Mouse (Mus musculus) bone marrow, adult 2 months (tissue): ENCODE results near the gene 1700018F24Rik. TPM values are rescaled to one million over a fixed set of nuclear protein-coding genes. Genes with fewer than 3 reads are reported as not detected.
"Not testable (repeated sequence)": the region's sequence is repeated elsewhere in the genome, so short reads cannot be mapped to it uniquely, and the experiment has no call there.

Experiments used
- H3K27ac ChIP-seq: fragments of 200-500 bp; 2 replicates; pipeline ENCODE4 v1.5.1; 2012; ENCODE audit warnings: low read depth, mild to moderate bottlenecking, control low read depth, inconsistent platforms, low read length; ENCODE audit not compliant: control insufficient read depth, poor library complexity, insufficient read depth
- H3K4me1 ChIP-seq: fragments of 200-500 bp; 2 replicates; pipeline ENCODE4 v1.6.1; 2011; ENCODE audit warnings: low read length; ENCODE audit not compliant: control insufficient read depth, insufficient read depth
- H3K4me3 ChIP-seq: fragments of 200-500 bp; replicated peaks from 2 replicates; pipeline ENCODE3; 2011; ENCODE audit warnings: mild to moderate bottlenecking, low read depth, low read length, control low read depth; ENCODE audit not compliant: control insufficient read depth
- CTCF ChIP-seq: fragments of 200-500 bp; IDR thresholded peaks from 2 replicates; pipeline ENCODE4 v1.5.1; 2011; ENCODE audit warnings: low read length, control low read depth; ENCODE audit not compliant: control insufficient read depth, insufficient read depth
- POLR2A ChIP-seq: fragments of 200-500 bp; IDR thresholded peaks from 2 replicates; pipeline ENCODE4 v1.6.1; 2011; ENCODE audit warnings: low read depth, mild to moderate bottlenecking, control low read depth, low read length, borderline replicate concordance; ENCODE audit not compliant: control insufficient read depth
- WGBS: fragments of 180-500 bp; shearing (Covaris S2); methylation state at CpG from one replicate; pipeline ENCODE4 v1.1.7; 2018; 5-methylcytosine and 5-hydroxymethylcytosine counted together
- polyA plus RNA-seq: library from polyadenylated mRNA; stranded (reverse); fragments of >200 nt; gene quantifications from 2 replicates; pipeline ENCODE4 v1.2.4, GENCODE M21; 2011; ENCODE audit warnings: low replicate concordance; ENCODE audit not compliant: missing spikeins, insufficient read depth, insufficient read length

Gene 1700018F24Rik
- polyA plus RNA-seq = not detected in 2 replicates

DNA sequence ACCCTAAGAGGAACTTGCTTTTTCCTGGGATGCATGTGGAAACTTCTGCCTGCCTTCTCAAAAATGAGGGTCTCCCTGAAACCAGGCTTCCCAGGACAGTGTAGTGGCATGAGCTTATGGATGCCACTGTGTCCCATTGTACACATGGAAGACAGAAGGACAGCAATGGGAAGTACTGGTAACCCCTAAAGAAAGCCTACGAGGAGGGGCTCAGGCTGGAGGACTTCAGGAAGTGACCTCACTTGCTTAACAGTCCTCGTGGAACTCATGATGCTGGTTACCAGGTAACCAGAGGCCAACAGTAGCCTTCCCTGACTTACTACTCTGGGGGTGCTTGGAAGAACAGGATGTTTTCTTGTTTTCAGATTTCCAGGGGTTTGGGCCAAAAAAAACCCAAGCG, at the start of gene 1700018F24Rik:
Gene 1700018F24Rik (plus strand): TSS at position 301 of the 400 bp plus-strand sequence.
- 31% methylated on average over 3 of the region's 3 CpGs for WGBS
- not testable (repeated sequence) for H3K27ac ChIP-seq, H3K4me3 ChIP-seq, H3K4me1 ChIP-seq

DNA sequence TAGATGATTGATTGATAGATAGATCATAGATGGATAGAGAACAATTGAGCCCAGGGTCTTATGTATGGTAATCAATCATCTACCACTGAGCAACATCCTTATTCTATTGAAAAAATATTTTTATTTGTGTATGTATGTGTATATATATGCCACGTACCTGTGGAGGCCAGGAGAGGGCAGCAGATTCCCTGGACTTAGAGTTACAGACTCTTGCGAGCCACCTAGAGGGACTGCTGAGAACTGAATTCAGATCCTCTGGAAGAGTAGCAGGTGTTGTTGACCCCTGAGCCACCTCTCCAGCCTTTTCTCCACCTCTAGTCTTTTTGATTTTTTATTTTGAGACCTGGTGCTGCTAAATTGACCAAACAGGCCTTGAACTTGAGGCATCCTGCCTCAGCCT, 44.3 kb upstream of the 1700018F24Rik start:
- no peaks in the 10 kb centered on the region for H3K4me1 ChIP-seq
- TF ChIP-seq POLR2A (no peak), CTCF (peak; percentile 45)
- WGBS = 70% methylated on average over 2 of the region's 2 CpGs
- no peak overlapping the region for H3K4me3 ChIP-seq
- no peak overlapping the region for H3K27ac ChIP-seq

DNA sequence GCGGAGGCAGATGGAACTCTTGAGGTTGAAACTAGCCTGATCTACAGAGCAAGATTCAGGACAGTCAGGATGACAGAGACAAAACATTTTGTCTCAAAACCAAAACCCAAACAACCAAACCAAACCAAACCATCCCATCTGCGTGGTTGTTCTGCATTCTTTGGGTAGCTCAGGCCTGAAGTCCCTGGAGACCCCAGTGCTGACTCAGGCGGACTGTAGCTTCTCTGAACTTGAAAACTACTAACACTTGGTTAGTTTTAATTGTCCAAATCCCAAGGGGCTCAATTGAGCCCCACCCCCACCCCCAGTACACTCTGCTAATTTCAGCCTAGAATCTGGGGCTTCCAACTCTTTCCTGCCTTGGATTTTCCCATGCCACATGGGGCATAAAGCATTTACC, 39.4 kb upstream of the 1700018F24Rik start:
- TF ChIP-seq POLR2A = no peak
- 69% methylated on average over 3 of the region's 3 CpGs for WGBS
- H3K4me1 ChIP-seq = no peaks in the 10 kb centered on the region

DNA sequence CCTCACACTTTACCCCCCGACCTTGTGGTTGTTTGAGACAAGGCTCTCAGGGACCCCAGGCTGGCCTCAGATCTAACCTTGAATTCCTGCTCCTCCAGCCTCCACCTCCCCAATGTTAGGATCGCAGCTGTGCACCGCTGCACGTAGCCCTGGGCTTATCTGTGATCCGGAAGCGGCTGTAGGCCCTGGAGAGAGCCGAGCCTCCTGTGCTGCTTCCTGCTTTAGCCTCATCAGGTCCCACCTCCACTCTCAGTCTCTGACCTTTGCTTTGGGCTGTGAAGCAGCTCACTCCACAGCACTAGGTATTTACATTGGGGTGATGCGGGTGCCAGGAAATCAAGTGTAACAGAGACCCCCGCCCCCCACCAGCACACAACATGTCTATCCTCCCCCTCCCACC, 38.3 kb upstream of the 1700018F24Rik start:
- TF ChIP-seq CTCF = no peak

More for the DNA sequence above, 39.4 kb upstream of the 1700018F24Rik start:
- no peak overlapping the region for H3K27ac ChIP-seq
- no peak overlapping the region for H3K4me3 ChIP-seq

DNA sequence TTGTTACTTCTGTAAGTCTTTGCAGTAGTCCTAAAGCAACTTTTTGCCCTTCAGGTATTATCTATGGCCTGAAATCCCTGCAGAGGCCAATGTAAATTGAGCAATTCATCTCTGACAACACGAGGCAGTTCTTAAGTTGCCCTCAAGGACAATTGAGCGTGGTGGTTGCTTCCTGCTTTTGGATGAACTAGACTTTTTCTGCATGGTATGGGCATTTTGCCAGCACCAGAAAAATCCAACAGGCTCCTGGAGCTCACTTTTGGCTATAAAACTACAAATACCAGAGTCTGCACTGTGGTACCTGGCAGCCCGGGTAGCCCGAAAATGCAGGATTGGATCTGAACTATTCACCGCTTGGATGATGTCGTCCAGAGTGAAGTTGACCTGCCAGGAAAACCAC, 37.2 kb upstream of the 1700018F24Rik start:
- no peak for TF ChIP-seq CTCF
- TF ChIP-seq POLR2A = no peak
- no peak overlapping the region for H3K27ac ChIP-seq
- no peak overlapping the region for H3K4me3 ChIP-seq
- WGBS = 60% methylated on average over 6 of the region's 6 CpGs
- H3K4me1 ChIP-seq = no peaks in the 10 kb centered on the region

More for the DNA sequence above, 38.3 kb upstream of the 1700018F24Rik start:
- no peaks in the 10 kb centered on the region for H3K4me1 ChIP-seq
- H3K27ac ChIP-seq = no peak overlapping the region; the same call in 1 of the 2 replicates
- WGBS = 83% methylated on average over 9 of the region's 9 CpGs
- H3K4me3 ChIP-seq = no peak overlapping the region

DNA sequence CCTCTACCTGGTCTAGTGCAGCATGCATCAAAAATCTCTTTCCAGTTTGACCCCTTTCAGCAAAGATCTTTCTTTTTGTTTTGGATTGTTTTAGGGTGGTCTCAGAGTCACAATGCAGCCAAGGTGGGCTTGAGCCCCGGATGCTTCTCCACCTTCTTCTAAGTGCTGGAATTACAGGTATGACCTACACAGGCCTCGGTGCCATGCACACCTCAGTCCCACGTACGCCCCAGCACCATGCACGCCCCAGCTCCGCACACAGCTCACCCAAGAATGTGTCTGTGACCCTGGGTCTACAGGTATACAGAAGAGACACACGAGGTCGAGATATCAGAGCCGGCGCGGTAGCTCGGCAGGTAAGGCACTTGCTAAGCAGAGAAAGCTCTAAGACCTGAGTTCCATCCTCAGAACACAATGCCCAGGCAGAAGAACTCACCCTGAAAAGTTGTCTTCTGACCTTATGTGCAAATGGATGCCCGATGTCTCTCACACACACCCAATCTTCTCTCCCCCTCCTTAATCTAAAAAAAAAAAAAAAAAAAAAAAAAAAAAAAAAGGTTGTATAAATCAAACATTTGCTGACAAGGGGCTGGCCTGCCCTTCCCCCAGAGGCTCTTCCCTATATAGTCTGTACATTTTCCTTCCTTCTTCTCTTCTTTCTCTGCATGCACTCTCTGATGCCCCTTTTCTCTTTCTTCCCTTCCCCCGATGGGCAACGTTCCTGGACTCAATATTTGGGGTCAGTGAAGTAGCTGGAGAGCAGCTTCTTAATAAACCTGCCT, 33.7 kb upstream of the 1700018F24Rik start:
- Histone ChIP-seq H3K4me1 (no peaks in the 10 kb centered on the region), H3K27ac (no peak overlapping the region), H3K4me3 (no peak overlapping the region)
- TF ChIP-seq POLR2A (no peak), CTCF (no peak)
- WGBS = 85% methylated on average over 15 of the region's 15 CpGs

DNA sequence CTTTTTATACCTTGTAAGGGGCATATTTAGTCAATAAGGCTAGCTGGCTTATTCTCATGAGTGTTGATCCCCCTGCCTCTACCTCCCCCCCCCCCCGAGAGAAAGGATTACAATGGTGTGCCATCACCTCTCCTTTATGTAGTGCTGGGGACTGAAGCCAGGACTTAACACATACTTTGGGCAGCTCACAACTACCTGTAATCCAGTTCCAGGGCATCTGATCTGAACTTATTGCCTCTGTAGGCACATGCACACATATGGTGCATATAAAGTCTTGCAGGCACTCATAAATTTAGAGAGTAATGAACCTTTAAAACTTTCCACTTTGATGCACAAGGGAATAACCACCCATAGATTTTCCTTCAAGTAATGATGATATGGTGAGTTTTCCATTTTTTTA, 28.5 kb upstream of the 1700018F24Rik start:
- TF ChIP-seq POLR2A (no peak), CTCF (no peak)
- 82% methylated on average over 1 of the region's 1 CpGs for WGBS
- Histone ChIP-seq H3K4me3 (no peak overlapping the region), H3K4me1 (no peaks in the 10 kb centered on the region), H3K27ac (no peak overlapping the region)

DNA sequence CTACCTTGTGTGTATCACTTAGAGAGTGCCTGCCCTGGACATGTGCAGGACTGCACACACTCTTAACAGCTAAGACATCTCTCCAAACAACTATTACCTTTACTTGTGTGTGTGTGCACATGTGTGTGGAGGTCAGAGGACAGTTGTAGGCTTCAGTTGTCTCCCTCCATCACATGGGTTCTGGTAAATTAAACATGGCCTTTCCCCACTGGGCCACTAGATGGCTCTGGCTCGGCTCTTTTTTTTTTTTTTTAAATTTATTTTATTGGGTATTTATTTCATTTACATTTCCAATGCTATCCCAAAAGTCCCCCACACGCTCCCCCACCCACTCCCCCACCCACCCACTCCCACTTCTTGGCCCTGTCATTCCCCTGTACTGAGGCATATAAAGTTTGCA, 26.0 kb upstream of the 1700018F24Rik start:
- 11% methylated on average over 2 of the region's 2 CpGs for WGBS
- H3K4me3 ChIP-seq, H3K4me1 ChIP-seq, H3K27ac ChIP-seq: not testable (repeated sequence)

DNA sequence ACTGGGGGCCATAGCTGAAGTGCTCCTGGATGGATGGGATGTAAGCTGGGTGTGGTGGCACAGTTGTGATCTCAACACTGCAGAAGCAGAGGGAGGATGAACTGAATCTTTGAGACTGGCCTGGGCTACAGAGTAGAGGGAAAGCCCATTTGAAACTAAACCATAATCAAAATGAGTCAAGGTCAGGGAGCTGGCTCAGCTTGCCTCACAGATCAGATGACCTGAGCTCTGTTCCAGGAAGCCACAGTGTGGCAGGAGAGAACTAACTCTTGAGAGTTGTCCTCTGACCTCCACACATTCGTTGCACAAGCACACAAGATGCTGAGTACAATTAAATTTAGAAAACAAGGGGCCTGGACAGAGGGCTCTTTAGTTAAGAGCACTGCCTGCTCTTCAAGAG, 22.5 kb upstream of the 1700018F24Rik start:
- not testable (repeated sequence) for H3K27ac ChIP-seq, H3K4me1 ChIP-seq, H3K4me3 ChIP-seq
- 14% methylated on average over 1 of the region's 1 CpGs for WGBS

DNA sequence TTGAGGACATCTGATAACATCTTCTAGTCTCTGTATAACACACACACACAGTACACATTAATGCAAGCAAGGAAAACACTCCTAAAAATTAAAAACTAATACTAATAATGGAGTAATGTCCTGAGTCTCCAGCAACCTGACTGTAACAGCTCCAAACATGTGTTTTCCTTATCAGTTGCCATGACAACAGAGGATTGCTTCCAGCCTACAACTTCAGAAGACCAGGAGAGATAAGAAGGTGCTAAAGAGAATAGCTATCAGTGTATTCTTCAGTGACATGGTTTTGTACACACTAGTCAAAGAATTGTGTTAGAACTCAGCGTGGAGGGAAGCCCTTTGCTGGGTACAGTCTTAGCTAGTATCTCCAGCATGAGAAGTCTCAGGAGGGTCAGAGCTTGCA, 22.1 kb upstream of the 1700018F24Rik start:
- 63% methylated on average over 1 of the region's 1 CpGs for WGBS
- not testable (repeated sequence) for H3K27ac ChIP-seq, H3K4me1 ChIP-seq, H3K4me3 ChIP-seq

DNA sequence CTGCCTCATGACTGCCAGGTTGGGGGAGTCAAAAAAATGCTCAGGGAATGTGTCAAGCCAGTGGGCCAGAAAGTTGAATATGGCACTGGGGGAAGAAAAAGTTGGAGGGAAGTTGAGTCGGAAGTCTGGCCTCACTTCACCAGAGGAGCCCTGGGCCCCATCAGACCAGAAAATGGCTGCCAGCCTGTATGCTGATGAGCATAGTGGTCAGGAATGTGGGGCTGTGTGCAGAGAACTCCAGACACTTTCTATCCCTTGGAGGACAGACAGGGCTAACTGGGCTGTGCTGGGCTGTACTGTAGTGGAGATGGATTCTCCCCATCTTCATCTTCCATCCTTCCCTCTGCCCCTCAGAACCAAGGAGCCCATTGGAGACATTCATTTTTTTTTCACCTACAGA, 12.3 kb upstream of the 1700018F24Rik start:
- H3K27ac ChIP-seq, H3K4me3 ChIP-seq, H3K4me1 ChIP-seq: not testable (repeated sequence)
- 88% methylated on average over 1 of the region's 1 CpGs for WGBS

DNA sequence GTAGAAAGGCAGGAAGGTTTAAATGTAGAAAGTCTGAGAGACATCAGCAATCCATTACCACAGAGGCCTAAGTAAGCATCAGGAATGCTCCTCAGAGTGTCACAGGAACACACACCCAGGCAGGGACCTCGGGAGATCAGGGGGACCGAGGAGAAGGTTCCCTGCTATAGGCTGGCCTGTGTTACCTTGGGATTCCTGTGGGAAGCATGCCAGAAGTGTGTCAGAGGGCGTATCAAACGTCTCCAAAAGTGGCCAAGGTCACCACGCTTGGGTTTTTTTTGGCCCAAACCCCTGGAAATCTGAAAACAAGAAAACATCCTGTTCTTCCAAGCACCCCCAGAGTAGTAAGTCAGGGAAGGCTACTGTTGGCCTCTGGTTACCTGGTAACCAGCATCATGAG, 10.4 kb upstream of the 1700018F24Rik start, which contains the start of gene Gm4871:
Gene Gm4871 (minus strand): TSS at position 364 of the 400 bp plus-strand sequence.
- not testable (repeated sequence) for H3K4me1 ChIP-seq, H3K27ac ChIP-seq, H3K4me3 ChIP-seq
- WGBS = 60% methylated on average over 5 of the region's 5 CpGs
